Mouse (Mus musculus) small intestine, adult 2 months (tissue): ENCODE measurements around the gene Vmn1r217.

ENCODE experiments used
- CTCF ChIP-seq: fragments of 200-500 bp; IDR thresholded peaks from 2 replicates; pipeline ENCODE4 v1.5.1; 2012; ENCODE audit warnings: low read depth, mild to moderate bottlenecking, control low read depth, inconsistent platforms, low read length, moderate library complexity, mixed read lengths; ENCODE audit not compliant: insufficient replicate concordance, insufficient read length; ENCODE audit errors: extremely low read depth
- POLR2A ChIP-seq: fragments of 200-500 bp; IDR thresholded peaks from 2 replicates; pipeline ENCODE4 v1.6.1; 2012; ENCODE audit warnings: low read depth, mild to moderate bottlenecking, control low read depth, inconsistent platforms, low read length, moderate library complexity

DNA sequence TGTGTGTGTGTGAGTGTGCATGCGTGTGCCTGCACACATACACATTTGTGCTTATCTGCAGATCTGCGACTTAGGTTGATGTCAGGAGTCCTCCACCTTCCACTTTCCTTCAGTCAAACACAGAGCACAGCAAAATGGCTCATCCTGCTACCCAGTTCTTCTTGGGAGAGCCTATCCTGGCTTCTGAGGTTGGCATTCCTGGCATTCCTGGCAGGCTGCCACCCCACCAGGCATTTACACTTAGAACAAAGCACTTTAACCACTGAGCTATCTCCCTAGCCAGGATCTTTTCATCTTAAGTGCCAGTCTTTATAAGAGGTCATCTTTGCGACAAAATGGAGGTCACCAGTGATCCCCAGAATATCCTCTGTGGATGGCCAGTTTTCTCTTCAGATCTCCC, 39.8 kb upstream of the Vmn1r217 start:
- TF ChIP-seq CTCF (no peak), POLR2A (no peak)
